Mouse (Mus musculus) myocyte (in vitro differentiated cells): ENCODE results near the gene Olfr97. TPM values are rescaled to one million over a fixed set of nuclear protein-coding genes. Genes with fewer than 3 reads are reported as not detected.
A peak's percentile ranks its signal among the peaks of the same experiment; 100 is the strongest.

Source experiments
- H3K27me3 ChIP-seq: one replicate; pipeline ENCODE4 v1.6.1; 2011; ENCODE audit not compliant: control insufficient read depth, insufficient read depth, insufficient read length
- H3K36me3 ChIP-seq: one replicate; pipeline ENCODE4 v1.6.1; 2011; ENCODE audit not compliant: control insufficient read depth, insufficient read depth
- H3K4me2 ChIP-seq: one replicate; pipeline ENCODE4 v1.6.1; 2011; ENCODE audit warnings: low read depth, control low read depth
- H3K4me3 ChIP-seq: one replicate; pipeline ENCODE4 v1.5.1; 2011; ENCODE audit warnings: mild to moderate bottlenecking, control low read depth, moderate library complexity
- H3K79me2 ChIP-seq: one replicate; pipeline ENCODE4 v1.6.1; 2011; ENCODE audit not compliant: control insufficient read depth, insufficient read depth
- H3ac ChIP-seq: one replicate; pipeline ENCODE4 v1.6.1; 2011; ENCODE audit not compliant: control insufficient read depth, insufficient read length
- CEBPB ChIP-seq: IDR thresholded peaks from 2 replicates; pipeline ENCODE4 v1.6.1; 2011; ENCODE audit warnings: mild to moderate bottlenecking, moderate library complexity; ENCODE audit not compliant: poor library complexity, insufficient read depth, severe bottlenecking
- E2F4 ChIP-seq: IDR thresholded peaks from one replicate; pipeline ENCODE4 v1.6.1; 2011; ENCODE audit warnings: mild to moderate bottlenecking, control low read depth, moderate library complexity; ENCODE audit not compliant: insufficient read depth
- MAX ChIP-seq: IDR thresholded peaks from one replicate; pipeline ENCODE4 v1.6.1; 2011; ENCODE audit warnings: low read depth, mild to moderate bottlenecking, control low read depth
- MYOD1 ChIP-seq, 3 experiments: IDR thresholded peaks; one replicate each; pipeline ENCODE4 v1.6.1; 2011; ENCODE audit warnings: control low read depth in 2 of 3, low read depth in 2 of 3, mild to moderate bottlenecking in 2 of 3, moderate library complexity in 1 of 3; ENCODE audit not compliant: insufficient read length in 2 of 3, control insufficient read depth in 1 of 3
- MYOG ChIP-seq, 3 experiments: IDR thresholded peaks; one replicate each; pipeline ENCODE4 v1.6.1; 2011; ENCODE audit warnings: control low read depth in 2 of 3, low read depth in 2 of 3, mild to moderate bottlenecking in 2 of 3; ENCODE audit not compliant: insufficient read length in 2 of 3, control insufficient read depth in 1 of 3, insufficient read depth in 1 of 3
- POLR2A ChIP-seq: IDR thresholded peaks from one replicate; pipeline ENCODE4 v1.6.1; 2011; ENCODE audit warnings: low read depth, mild to moderate bottlenecking, control low read depth, moderate library complexity; ENCODE audit not compliant: insufficient read length
- POLR2AphosphoS2 ChIP-seq: IDR thresholded peaks from one replicate; pipeline ENCODE4 v1.6.1; 2011; ENCODE audit warnings: low read depth, control low read depth; ENCODE audit not compliant: insufficient read length
- REST ChIP-seq: IDR thresholded peaks from one replicate; pipeline ENCODE4 v1.6.1; 2011; ENCODE audit warnings: mild to moderate bottlenecking, control low read depth, moderate library complexity; ENCODE audit not compliant: insufficient read depth, insufficient read length
- SRF ChIP-seq: IDR thresholded peaks from one replicate; pipeline ENCODE4 v1.6.1; 2011; ENCODE audit warnings: low read depth; ENCODE audit not compliant: control insufficient read depth, insufficient read length
- TCF12 ChIP-seq: IDR thresholded peaks from one replicate; pipeline ENCODE4 v1.6.1; 2011; ENCODE audit warnings: mild to moderate bottlenecking, control low read depth; ENCODE audit not compliant: poor library complexity, insufficient read depth, severe bottlenecking
- TCF3 ChIP-seq: IDR thresholded peaks from one replicate; pipeline ENCODE4 v1.6.1; 2011; ENCODE audit warnings: low read depth, control low read depth; ENCODE audit not compliant: insufficient read length
- USF1 ChIP-seq: IDR thresholded peaks from one replicate; pipeline ENCODE4 v1.6.1; 2011; ENCODE audit warnings: low read depth, mild to moderate bottlenecking, control low read depth, moderate library complexity
- polyA plus RNA-seq: library from polyadenylated mRNA; unstranded; fragments of >200 nt; fragmentation: generic; extraction: Trizol; gene quantifications from one replicate; pipeline ENCODE4 v1.2.1, GENCODE M21; 2012; ENCODE audit warnings: missing spikeins

Olfr97 gene
- polyA plus RNA-seq, 1 experiment: not detected

DNA sequence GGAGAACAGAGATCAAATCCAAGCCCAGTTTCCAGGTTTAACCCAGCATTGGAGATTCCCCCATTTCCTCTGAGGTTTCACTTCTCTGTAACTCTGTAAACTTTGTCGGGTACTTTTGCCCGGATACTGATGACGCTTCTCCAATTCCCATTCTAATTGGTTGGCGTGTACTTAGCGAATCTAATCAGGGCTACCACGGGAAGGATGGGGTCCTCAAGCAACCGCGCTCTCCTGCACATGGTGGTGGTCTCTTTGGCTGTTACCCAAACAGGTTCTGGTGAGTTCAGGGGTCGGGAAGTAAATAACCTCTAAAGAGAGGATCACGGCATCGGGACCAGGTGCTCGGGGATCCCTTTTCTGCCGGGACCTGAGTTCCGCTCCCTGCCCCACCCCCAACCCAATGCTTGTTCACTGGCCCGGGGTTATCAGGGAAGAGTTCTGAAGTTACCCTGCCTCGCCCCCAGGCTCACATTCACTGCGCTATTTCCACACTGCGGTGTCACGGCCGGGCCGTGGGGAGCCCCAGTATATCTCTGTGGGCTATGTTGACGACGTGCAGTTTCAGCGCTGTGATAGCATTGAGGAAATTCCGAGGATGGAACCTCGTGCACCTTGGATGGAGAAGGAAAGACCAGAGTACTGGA, 33.0 kb upstream of the Olfr97 start, which contains the start of gene H2-M3:
H2-M3 (plus strand) TSS at position 163 of the 644 bp plus-strand sequence.
- H3K4me2 ChIP-seq: peak within 1 kb of the TSS; percentile 79
- H3K4me3 ChIP-seq: peak within 1 kb of the TSS; percentile 37
- H3ac ChIP-seq: no peak within 1 kb of the TSS
- H3K36me3 ChIP-seq: no peaks in the 10 kb centered on the region
- H3K27me3 ChIP-seq: no peaks in the 10 kb centered on the region
- TF ChIP-seq POLR2A: no peak
- TF ChIP-seq SRF: no peak
- no peak for TF ChIP-seq MYOD1 (IDR thresholded peaks at IDR 0.05; ENCODE audit: control insufficient read depth in 1 of 3, insufficient read length in 2 of 3, low read depth in 2 of 3)
- TF ChIP-seq TCF3: no peak
- TF ChIP-seq CEBPB: no peak
- H3K79me2 ChIP-seq: no peaks in the 10 kb centered on the region

DNA sequence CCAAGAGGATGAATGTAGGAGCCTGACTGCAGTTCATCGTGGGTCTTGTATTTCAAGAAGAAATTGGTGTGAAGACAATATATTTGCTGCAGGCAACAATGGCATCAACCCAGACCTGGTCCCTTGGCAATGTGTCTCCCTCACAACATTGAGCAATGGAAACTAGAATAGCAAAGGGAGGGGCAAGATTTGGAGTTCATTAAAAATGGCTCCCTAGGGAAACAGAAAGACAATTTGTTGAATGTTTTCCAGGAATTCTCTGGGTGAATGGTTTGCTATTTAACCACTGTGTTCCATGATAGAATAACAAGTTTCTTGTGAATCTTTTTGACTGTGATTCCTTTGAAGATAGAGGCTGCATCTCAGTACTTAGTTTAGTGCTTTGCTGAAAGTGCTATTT, 26.5 kb upstream of the Olfr97 start, which contains the start of gene Olfr98:
Olfr98 (minus strand) TSS at position 124 of the 400 bp plus-strand sequence.
- TF ChIP-seq USF1 (no peak), POLR2A (no peak), REST (no peak), POLR2AphosphoS2 (no peak), E2F4 (no peak), TCF3 (no peak), MYOD1 (IDR thresholded peaks at IDR 0.05; ENCODE audit: control insufficient read depth in 1 of 3, insufficient read length in 2 of 3, low read depth in 2 of 3) (no peak), CEBPB (no peak), SRF (no peak), MYOG (IDR thresholded peaks at IDR 0.05; ENCODE audit: control insufficient read depth in 1 of 3, insufficient read depth in 1 of 3, insufficient read length in 2 of 3, low read depth in 2 of 3) (no peak), MAX (no peak), TCF12 (no peak)

GRCm38 (mm10) chr17:37250544-37250943, 13.4 kb upstream of the Olfr97 start:
- H3K36me3 ChIP-seq: no peaks in the 10 kb centered on the region
- H3K79me2 ChIP-seq: no peaks in the 10 kb centered on the region
- no peak overlapping the region for H3K4me3 ChIP-seq
- H3K4me2 ChIP-seq: no peak overlapping the region
- H3K27me3 ChIP-seq: no peaks in the 10 kb centered on the region
- TF ChIP-seq TCF12 (no peak), MYOG (IDR thresholded peaks at IDR 0.05; ENCODE audit: control insufficient read depth in 1 of 3, insufficient read depth in 1 of 3, insufficient read length in 2 of 3, low read depth in 2 of 3) (no peak), TCF3 (no peak), CEBPB (no peak), MAX (no peak), E2F4 (no peak), SRF (no peak), USF1 (no peak), POLR2AphosphoS2 (no peak), POLR2A (no peak), REST (no peak), MYOD1 (IDR thresholded peaks at IDR 0.05; ENCODE audit: control insufficient read depth in 1 of 3, insufficient read length in 2 of 3, low read depth in 2 of 3) (no peak)
- H3ac ChIP-seq: no peak overlapping the region

More for the DNA sequence above, 26.5 kb upstream of the Olfr97 start, which contains the start of gene Olfr98:
- H3ac ChIP-seq: no peak within 1 kb of the TSS
- H3K36me3 ChIP-seq: no peaks in the 10 kb centered on the region
- H3K4me2 ChIP-seq: no peak within 1 kb of the TSS
- H3K27me3 ChIP-seq: no peaks in the 10 kb centered on the region
- H3K4me3 ChIP-seq: no peak within 1 kb of the TSS
- no peaks in the 10 kb centered on the region for H3K79me2 ChIP-seq

DNA sequence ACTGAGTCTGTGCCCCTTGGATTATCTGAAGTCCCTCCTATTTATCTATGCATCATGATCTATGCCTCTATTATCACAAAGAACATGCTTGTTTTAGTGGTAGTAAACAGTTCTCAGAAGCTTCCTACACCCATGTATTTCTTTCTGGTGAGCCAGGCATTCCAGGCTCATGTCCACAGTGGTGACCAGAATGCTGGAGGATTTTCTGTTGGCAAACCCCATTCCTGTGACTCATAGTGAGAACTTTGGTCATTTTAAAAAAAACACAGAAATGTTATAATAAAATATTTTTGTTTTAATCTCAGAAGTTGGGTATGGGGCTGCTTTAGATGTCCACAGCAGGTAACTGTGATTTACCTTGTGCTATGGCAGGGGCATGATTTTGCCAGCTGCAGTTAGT, 12.3 kb upstream of the Olfr97 start:
- Histone ChIP-seq H3K36me3 (no peaks in the 10 kb centered on the region), H3K4me2 (no peak overlapping the region), H3K4me3 (no peak overlapping the region), H3K79me2 (no peaks in the 10 kb centered on the region), H3ac (no peak overlapping the region), H3K27me3 (no peaks in the 10 kb centered on the region)
- no peak for TF ChIP-seq CEBPB
- TF ChIP-seq MAX: no peak
- TF ChIP-seq TCF3: no peak
- no peak for TF ChIP-seq POLR2AphosphoS2
- TF ChIP-seq USF1: no peak
- no peak for TF ChIP-seq TCF12
- no peak for TF ChIP-seq MYOD1 (IDR thresholded peaks at IDR 0.05; ENCODE audit: control insufficient read depth in 1 of 3, insufficient read length in 2 of 3, low read depth in 2 of 3)
- no peak for TF ChIP-seq POLR2A
- no peak for TF ChIP-seq SRF
- TF ChIP-seq E2F4: no peak
- no peak for TF ChIP-seq REST
- TF ChIP-seq MYOG (IDR thresholded peaks at IDR 0.05; ENCODE audit: control insufficient read depth in 1 of 3, insufficient read depth in 1 of 3, insufficient read length in 2 of 3, low read depth in 2 of 3): no peak
